Mouse (Mus musculus) heart, adult 11 months (tissue): ENCODE measurements at regions not wholly inside any gene's neighbourhood (a gene's known extent, or its start where the extent isn't known, plus 50 kb on each side); places are given as distances from the start of the nearest gene placed in this dataset.

Experiments used
- DNase-seq: peaks from one replicate; pipeline ENCODE4 v3.0.0; 2022

- DNase-seq = peak; percentile 90
Measured at GRCm38 (mm10) chr3:107826241-107826760, 50.7 kb upstream of the Eps8l3 start.

- DNase-seq = peak; percentile 97
Measured at GRCm38 (mm10) chr3:107825468-107825867, 51.6 kb upstream of the Eps8l3 start.

- DNase-seq = no peak
Measured at GRCm38 (mm10) chr3:107824378-107824777, 52.7 kb upstream of the Eps8l3 start.

GRCm38 (mm10) chr3:107823655-107824266, 53.3 kb upstream of the Eps8l3 start:
- DNase-seq = peak; percentile 92

- DNase-seq = no peak
Measured at GRCm38 (mm10) chr3:107823177-107823576, 53.9 kb upstream of the Eps8l3 start.

- DNase-seq = no peak
Measured at GRCm38 (mm10) chr3:107822499-107822898, 54.5 kb upstream of the Eps8l3 start.

GRCm38 (mm10) chr3:107821952-107822351, 55.1 kb upstream of the Eps8l3 start:
- peak; percentile 87 for DNase-seq

GRCm38 (mm10) chr3:107819622-107820021, 57.4 kb upstream of the Eps8l3 start:
- no peak for DNase-seq

GRCm38 (mm10) chr3:107818616-107819495, 58.2 kb upstream of the Eps8l3 start:
- peak; percentile 84 for DNase-seq

GRCm38 (mm10) chr3:107816031-107816430, 55.8 kb upstream of the Csf1 start:
- peak; percentile 95 for DNase-seq

GRCm38 (mm10) chr3:107814280-107814679, 54.0 kb upstream of the Csf1 start:
- no peak for DNase-seq

GRCm38 (mm10) chr3:107812885-107813284, 52.6 kb upstream of the Csf1 start:
- DNase-seq = no peak

- peak; percentile 89 for DNase-seq
Measured at GRCm38 (mm10) chr3:107812341-107812740, 52.1 kb upstream of the Csf1 start.

- peak; percentile 84 for DNase-seq
Measured at GRCm38 (mm10) chr3:107810452-107811050, 50.3 kb upstream of the Csf1 start.
